Mouse (Mus musculus) megakaryocyte, embryonic 14.5 days (primary cell): ENCODE results near the gene Slc6a16. TPM values are rescaled to one million over a fixed set of nuclear protein-coding genes. Genes with fewer than 3 reads are reported as not detected.

Experiments used
- H3K27me3 ChIP-seq: replicated peaks from 2 replicates; pipeline ENCODE3; 2012; ENCODE audit warnings: inconsistent platforms
- H3K36me3 ChIP-seq: replicated peaks from 2 replicates; pipeline ENCODE3; 2012; ENCODE audit warnings: low read length, inconsistent platforms, mixed read lengths
- H3K4me1 ChIP-seq: 2 replicates; pipeline ENCODE4 v1.6.1; 2012; ENCODE audit warnings: inconsistent platforms
- H3K4me3 ChIP-seq: replicated peaks from 2 replicates; pipeline ENCODE3; 2012; ENCODE audit warnings: moderate library complexity, mild to moderate bottlenecking, inconsistent platforms
- H3K9me3 ChIP-seq: 2 replicates; pipeline ENCODE4 v1.6.1; 2012; ENCODE audit warnings: inconsistent platforms
- FLI1 ChIP-seq: IDR thresholded peaks from 2 replicates; pipeline ENCODE4 v1.6.1; 2012; ENCODE audit warnings: low read length, inconsistent platforms, mixed read lengths
- GATA1 ChIP-seq: IDR thresholded peaks from 3 replicates; pipeline ENCODE4 v1.6.1; 2012; ENCODE audit warnings: mixed read lengths, low read length, inconsistent platforms, borderline replicate concordance
- polyA plus RNA-seq: library from polyadenylated mRNA; stranded (reverse); fragments of >175 nt; gene quantifications from 2 replicates; pipeline ENCODE4 v1.2.3, GENCODE M21; 2012; ENCODE audit warnings: low replicate concordance; ENCODE audit not compliant: insufficient read depth

Slc6a16 gene
- polyA plus RNA-seq, 1 experiment = not detected

GRCm38 (mm10) chr7:45216442-45217183 lies 24.3 kb upstream of the Slc6a16 start:
- Histone ChIP-seq H3K4me1 (peaks cover 54% of the 10 kb centered on the region), H3K4me3 (no peak overlapping the region), H3K36me3 (no peaks in the 10 kb centered on the region), H3K27me3 (peaks cover 54% of the 10 kb centered on the region), H3K9me3 (peaks cover 3% of the 10 kb centered on the region; the same call in 1 of the 2 replicates)
- no peak for TF ChIP-seq GATA1

DNA sequence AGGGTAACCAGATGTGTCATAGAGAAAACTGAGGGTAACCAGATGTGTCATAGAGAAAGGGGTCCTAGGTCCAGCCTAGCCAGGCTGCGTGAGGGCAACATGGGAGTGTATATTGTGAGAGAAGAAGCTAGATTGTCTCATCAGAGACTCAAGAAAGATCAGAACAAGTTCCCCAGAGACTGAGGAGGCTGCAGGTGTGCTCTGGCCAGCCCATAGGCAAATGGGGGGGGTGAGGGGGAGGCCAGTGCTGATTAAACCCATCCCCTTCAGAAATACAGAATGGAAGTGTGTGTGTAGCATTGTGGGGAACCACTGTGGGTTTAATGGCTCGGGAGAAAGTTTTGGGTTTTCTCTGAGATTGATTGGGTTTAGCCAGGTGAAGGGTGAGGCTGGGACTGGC lies 19.2 kb upstream of the Slc6a16 start:
- TF ChIP-seq GATA1 = no peak
- TF ChIP-seq FLI1 = no peak
- Histone ChIP-seq H3K4me3 (no peak overlapping the region), H3K36me3 (no peaks in the 10 kb centered on the region), H3K9me3 (no peaks in the 10 kb centered on the region), H3K4me1 (peaks cover 47% of the 10 kb centered on the region), H3K27me3 (peaks cover 39% of the 10 kb centered on the region)

GRCm38 (mm10) chr7:45224826-45225225 lies 16.1 kb upstream of the Slc6a16 start:
- Histone ChIP-seq H3K4me1 (peaks cover 35% of the 10 kb centered on the region), H3K9me3 (no peaks in the 10 kb centered on the region)

GRCm38 (mm10) chr7:45226421-45226820 lies 14.5 kb upstream of the Slc6a16 start:
- no peak for TF ChIP-seq GATA1
- TF ChIP-seq FLI1 = no peak
- H3K27me3 ChIP-seq = peaks cover 37% of the 10 kb centered on the region
- H3K4me1 ChIP-seq = peaks cover 24% of the 10 kb centered on the region
- no peaks in the 10 kb centered on the region for H3K9me3 ChIP-seq
- peaks cover 3% of the 10 kb centered on the region for H3K36me3 ChIP-seq
- no peak overlapping the region for H3K4me3 ChIP-seq

More at GRCm38 (mm10) chr7:45224826-45225225, 16.1 kb upstream of the Slc6a16 start:
- Histone ChIP-seq H3K36me3 (no peaks in the 10 kb centered on the region), H3K27me3 (peaks cover 37% of the 10 kb centered on the region), H3K4me3 (no peak overlapping the region)
- no peak for TF ChIP-seq GATA1
- TF ChIP-seq FLI1 = no peak

- no peak for TF ChIP-seq GATA1
- no peak for TF ChIP-seq FLI1
- Histone ChIP-seq H3K36me3 (peaks cover 24% of the 10 kb centered on the region), H3K4me1 (peaks cover 25% of the 10 kb centered on the region), H3K9me3 (no peaks in the 10 kb centered on the region), H3K4me3 (no peak overlapping the region), H3K27me3 (peaks cover 32% of the 10 kb centered on the region)
Observed at GRCm38 (mm10) chr7:45228548-45228947, 12.3 kb upstream of the Slc6a16 start.

- H3K4me1 ChIP-seq = peaks cover 28% of the 10 kb centered on the region
- no peak for TF ChIP-seq FLI1
- TF ChIP-seq GATA1 = no peak
Observed at GRCm38 (mm10) chr7:45229046-45229445, 11.8 kb upstream of the Slc6a16 start.

GRCm38 (mm10) chr7:45229459-45230203 lies 11.3 kb upstream of the Slc6a16 start:
- Histone ChIP-seq H3K27me3 (peaks cover 29% of the 10 kb centered on the region), H3K4me3 (no peak overlapping the region), H3K4me1 (peaks cover 34% of the 10 kb centered on the region), H3K36me3 (peaks cover 35% of the 10 kb centered on the region), H3K9me3 (no peaks in the 10 kb centered on the region)
- TF ChIP-seq FLI1 (no peak), GATA1 (no peak)

More at GRCm38 (mm10) chr7:45229046-45229445, 11.8 kb upstream of the Slc6a16 start:
- Histone ChIP-seq H3K4me3 (no peak overlapping the region), H3K36me3 (peaks cover 29% of the 10 kb centered on the region), H3K9me3 (no peaks in the 10 kb centered on the region), H3K27me3 (peaks cover 31% of the 10 kb centered on the region)

DNA sequence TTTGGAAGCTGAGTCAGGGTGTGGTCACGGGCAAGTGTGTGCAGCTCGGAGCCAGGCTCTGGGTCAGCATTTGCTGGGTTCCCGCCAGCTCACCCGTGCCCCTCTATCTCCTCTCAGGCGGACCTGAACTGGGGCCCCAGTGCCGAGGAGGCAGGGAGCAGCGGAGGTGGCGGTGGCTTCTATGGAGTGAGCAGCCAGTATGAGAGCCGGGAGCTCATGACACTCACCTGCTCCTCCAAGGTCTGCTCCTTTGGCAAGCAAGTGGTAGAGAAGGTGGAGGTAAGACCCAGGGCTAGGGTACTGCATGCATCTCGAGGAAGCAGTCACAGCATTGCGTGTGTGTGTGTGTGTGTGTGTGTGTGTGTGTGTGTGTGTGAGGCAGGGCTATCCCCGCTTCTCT lies 9.7 kb upstream of the Slc6a16 start:
- H3K9me3 ChIP-seq = no peaks in the 10 kb centered on the region
- H3K4me3 ChIP-seq = no peak overlapping the region
- H3K4me1 ChIP-seq = peaks cover 49% of the 10 kb centered on the region
- peaks cover 19% of the 10 kb centered on the region for H3K27me3 ChIP-seq
- peaks cover 50% of the 10 kb centered on the region for H3K36me3 ChIP-seq
- no peak for TF ChIP-seq FLI1
- TF ChIP-seq GATA1 = no peak

GRCm38 (mm10) chr7:45231941-45232340 lies 8.9 kb upstream of the Slc6a16 start:
- H3K4me1 ChIP-seq = peaks cover 56% of the 10 kb centered on the region
- TF ChIP-seq FLI1 = no peak
- TF ChIP-seq GATA1 = no peak
- H3K36me3 ChIP-seq = peaks cover 58% of the 10 kb centered on the region

More at GRCm38 (mm10) chr7:45231941-45232340, 8.9 kb upstream of the Slc6a16 start:
- H3K27me3 ChIP-seq = peaks cover 12% of the 10 kb centered on the region
- H3K4me3 ChIP-seq = no peak overlapping the region
- no peaks in the 10 kb centered on the region for H3K9me3 ChIP-seq
